Mouse (Mus musculus) liver, postnatal 0 days (tissue): ENCODE data around the gene Asah2.

ENCODE experiments used
- CTCF ChIP-seq: sonication (generic); IDR thresholded peaks from 2 replicates; pipeline ENCODE4 v1.5.1; 2016; ENCODE audit warnings: antibody characterized with exemption, low read depth
- EP300 ChIP-seq: IDR thresholded peaks from 2 replicates; pipeline ENCODE4 v1.6.1; 2016; ENCODE audit warnings: antibody characterized with exemption, low read depth, mild to moderate bottlenecking

DNA sequence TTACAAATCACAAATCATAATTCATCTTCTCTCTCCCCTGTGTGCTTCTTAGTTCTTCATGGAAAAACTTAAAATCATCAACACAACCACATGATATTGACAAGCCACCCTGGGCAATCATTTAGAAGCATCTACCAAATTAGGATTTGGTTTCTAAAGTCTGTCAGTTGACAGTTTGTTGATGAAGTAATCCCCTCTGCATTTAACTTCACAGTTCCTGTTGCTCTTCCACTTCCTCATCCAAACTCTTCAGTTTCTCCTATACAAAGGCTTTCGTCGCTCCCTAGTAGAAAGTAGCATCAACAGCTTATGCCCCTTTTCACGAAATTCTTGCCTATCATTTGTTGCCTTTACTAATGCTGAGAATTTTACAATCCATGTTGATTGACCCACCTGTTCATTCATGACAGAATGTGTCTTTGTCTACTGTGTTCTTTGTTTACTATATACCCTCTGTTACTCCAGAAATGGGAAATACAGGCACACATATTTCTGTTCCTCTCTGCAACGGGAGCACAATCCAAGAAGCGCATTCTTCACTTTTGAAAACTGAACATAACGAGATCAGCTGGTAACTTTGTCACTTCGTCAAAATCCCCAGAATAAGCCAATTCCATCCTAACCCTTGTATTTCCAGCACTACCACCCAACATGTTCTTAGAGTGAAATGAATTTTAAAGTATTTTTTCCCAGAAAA lies 157.1 kb downstream of the Asah2 start:
- no peak for TF ChIP-seq EP300
- no peak for TF ChIP-seq CTCF
